Mouse (Mus musculus) brain, embryonic 18.5 days (tissue): Measurements from ENCODE around the gene Slc30a10.

Source experiments
- DNase-seq: peaks from one replicate; pipeline ENCODE4 v3.0.0-alpha.2; 2012; ENCODE audit warnings: low read depth, low spot score

The Slc30a10 gene

DNA sequence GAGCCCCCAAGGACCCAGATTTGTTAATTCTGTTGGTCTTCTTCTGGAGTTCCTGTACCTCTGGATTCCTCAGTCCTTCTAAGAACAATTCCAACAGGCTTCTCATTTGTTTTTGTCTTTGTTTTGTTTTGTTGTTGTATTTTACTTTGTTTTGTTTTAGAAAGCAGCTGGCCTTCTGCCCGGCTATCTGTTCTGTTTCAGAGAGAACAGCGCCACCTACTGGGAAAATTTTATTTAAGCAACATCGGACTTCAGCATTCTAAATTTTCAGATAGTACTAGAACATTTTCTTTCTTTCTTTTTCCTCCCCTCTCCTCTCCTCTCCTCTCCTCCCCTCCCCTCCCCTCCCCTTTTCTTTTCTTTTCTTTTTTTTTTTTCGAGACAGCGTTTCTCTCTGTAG, 62.9 kb downstream of the Slc30a10 start:
- peak; percentile 37 for DNase-seq
